Mouse (Mus musculus) gonadal fat pad, adult 2 months (tissue): Measurements from ENCODE around the gene 2900011O08Rik. TPM values are rescaled to one million over a fixed set of nuclear protein-coding genes. Genes with fewer than 3 reads are reported as not detected.
"Not testable (repeated sequence)": the region's sequence is repeated elsewhere in the genome, so short reads cannot be mapped to it uniquely, and the experiment has no call there.

Experiments
- DNase-seq: peaks from one replicate; pipeline ENCODE4 v3.0.0-alpha.2; 2012; ENCODE audit warnings: low read depth
- polyA plus RNA-seq: library from polyadenylated mRNA; depleted of rRNA; stranded (reverse); fragments of >200 nt; gene quantifications from 2 replicates; pipeline ENCODE4 v1.2.3, GENCODE M21; 2012

2900011O08Rik gene
- polyA plus RNA-seq, 1 experiment: not detected

- DNase-seq: not testable (repeated sequence)
Observed at GRCm38 (mm10) chr16:14066571-14066970, 80.2 kb downstream of the 2900011O08Rik start.

- not testable (repeated sequence) for DNase-seq
Observed at GRCm38 (mm10) chr16:14068701-14069100, 82.3 kb downstream of the 2900011O08Rik start.

- DNase-seq: no peak
Observed at GRCm38 (mm10) chr16:14070471-14071169, 84.2 kb downstream of the 2900011O08Rik start.

GRCm38 (mm10) chr16:14082925-14083324 lies 96.5 kb downstream of the 2900011O08Rik start:
- no peak for DNase-seq

- no peak for DNase-seq
Observed at GRCm38 (mm10) chr16:14088249-14088648, 101.8 kb downstream of the 2900011O08Rik start.

- no peak for DNase-seq
Observed at GRCm38 (mm10) chr16:14089296-14089695, 102.9 kb downstream of the 2900011O08Rik start.

- no peak for DNase-seq
Observed at GRCm38 (mm10) chr16:14091771-14092170, 105.4 kb downstream of the 2900011O08Rik start.

- no peak for DNase-seq
Observed at GRCm38 (mm10) chr16:14105891-14106290, 119.5 kb downstream of the 2900011O08Rik start.

- DNase-seq: no peak
Observed at GRCm38 (mm10) chr16:14109651-14110230, 123.3 kb downstream of the 2900011O08Rik start.

GRCm38 (mm10) chr16:14110922-14111321 lies 124.5 kb downstream of the 2900011O08Rik start:
- DNase-seq: no peak

- no peak for DNase-seq
Observed at GRCm38 (mm10) chr16:14112133-14112532, 125.7 kb downstream of the 2900011O08Rik start.

- DNase-seq: no peak
Observed at GRCm38 (mm10) chr16:14112742-14113141, 126.3 kb downstream of the 2900011O08Rik start.

GRCm38 (mm10) chr16:14117299-14117698 lies 130.9 kb downstream of the 2900011O08Rik start:
- no peak for DNase-seq

- DNase-seq: no peak
Observed at GRCm38 (mm10) chr16:14120941-14121340, 134.5 kb downstream of the 2900011O08Rik start.

GRCm38 (mm10) chr16:14121563-14121962 lies 135.2 kb downstream of the 2900011O08Rik start:
- no peak for DNase-seq

- DNase-seq: no peak
Observed at GRCm38 (mm10) chr16:14122586-14122985, 136.2 kb downstream of the 2900011O08Rik start.

- DNase-seq: no peak
Observed at GRCm38 (mm10) chr16:14123901-14124300, 137.5 kb downstream of the 2900011O08Rik start.

- DNase-seq: no peak
Observed at GRCm38 (mm10) chr16:14124709-14125108, 138.3 kb downstream of the 2900011O08Rik start.

- no peak for DNase-seq
Observed at GRCm38 (mm10) chr16:14125253-14125652, 138.8 kb downstream of the 2900011O08Rik start.

GRCm38 (mm10) chr16:14128977-14129376 lies 142.6 kb downstream of the 2900011O08Rik start:
- no peak for DNase-seq

- no peak for DNase-seq
Observed at GRCm38 (mm10) chr16:14130796-14131195, 144.4 kb downstream of the 2900011O08Rik start.

- no peak for DNase-seq
Observed at GRCm38 (mm10) chr16:14131376-14131775, 145.0 kb downstream of the 2900011O08Rik start.

GRCm38 (mm10) chr16:14131838-14132237 lies 145.4 kb downstream of the 2900011O08Rik start:
- DNase-seq: no peak
